Mouse (Mus musculus) small intestine, adult 2 months (tissue): ENCODE results near the gene Miox.

Experiments
- CTCF ChIP-seq: fragments of 200-500 bp; IDR thresholded peaks from 2 replicates; pipeline ENCODE4 v1.5.1; 2012; ENCODE audit warnings: low read depth, mild to moderate bottlenecking, control low read depth, inconsistent platforms, low read length, moderate library complexity, mixed read lengths; ENCODE audit not compliant: insufficient replicate concordance, insufficient read length; ENCODE audit errors: extremely low read depth
- POLR2A ChIP-seq: fragments of 200-500 bp; IDR thresholded peaks from 2 replicates; pipeline ENCODE4 v1.6.1; 2012; ENCODE audit warnings: low read depth, mild to moderate bottlenecking, control low read depth, inconsistent platforms, low read length, moderate library complexity

GRCm38 (mm10) chr15:89355241-89356187 is 21.3 kb downstream of the Miox start, which contains the start of the genes Lmf2 and Ncaph2:
- TF ChIP-seq CTCF (no peak), POLR2A (no peak; the same call in none of the 2 replicates)
